Mouse (Mus musculus) erythroblast, embryonic 14.5 days (primary cell): ENCODE results near the gene Arhgef28. TPM values are rescaled to one million over a fixed set of nuclear protein-coding genes. Genes with fewer than 3 reads are reported as not detected.

Experiments used
- H3K27me3 ChIP-seq: 2 replicates; pipeline ENCODE4 v1.6.1; 2012; ENCODE audit warnings: inconsistent platforms; ENCODE audit not compliant: control insufficient read depth
- H3K36me3 ChIP-seq: 2 replicates; pipeline ENCODE4 v1.6.1; 2012; ENCODE audit warnings: mild to moderate bottlenecking, inconsistent platforms; ENCODE audit not compliant: control insufficient read depth
- H3K4me1 ChIP-seq: 2 replicates; pipeline ENCODE4 v1.6.1; 2012; ENCODE audit warnings: inconsistent platforms; ENCODE audit not compliant: control insufficient read depth
- H3K4me3 ChIP-seq: replicated peaks from 2 replicates; pipeline ENCODE3; 2012; ENCODE audit warnings: moderate library complexity, mild to moderate bottlenecking, inconsistent platforms
- H3K9me3 ChIP-seq: 2 replicates; pipeline ENCODE4 v1.6.1; 2012; ENCODE audit warnings: low read length, inconsistent platforms, mixed read lengths; ENCODE audit not compliant: control insufficient read depth
- GATA1 ChIP-seq: IDR thresholded peaks from 2 replicates; pipeline ENCODE4 v1.6.1; 2012; ENCODE audit warnings: low read length, inconsistent platforms, mixed read lengths
- TAL1 ChIP-seq: IDR thresholded peaks from 3 replicates; pipeline ENCODE4 v1.6.1; 2012; ENCODE audit warnings: low read length, inconsistent platforms, mixed read lengths
- polyA plus RNA-seq: library from polyadenylated mRNA; stranded (reverse); fragments of >175 nt; gene quantifications from 2 replicates; pipeline ENCODE4 v1.2.3, GENCODE M21; 2012

Arhgef28 gene
- polyA plus RNA-seq, 1 experiment: 0.07 TPM

GRCm38 (mm10) chr13:98121993-98122392, 84.2 kb downstream of the Arhgef28 start:
- Histone ChIP-seq H3K4me1 (peaks cover 10% of the 10 kb centered on the region), H3K27me3 (peaks cover 5% of the 10 kb centered on the region; the same call in 1 of the 2 replicates)
- no peak for TF ChIP-seq GATA1
- no peak for TF ChIP-seq TAL1

GRCm38 (mm10) chr13:98121124-98121470, 85.1 kb downstream of the Arhgef28 start:
- H3K9me3 ChIP-seq: no peaks in the 10 kb centered on the region
- no peak overlapping the region for H3K4me3 ChIP-seq
- peaks cover 10% of the 10 kb centered on the region for H3K4me1 ChIP-seq
- TF ChIP-seq GATA1 (no peak), TAL1 (no peak)
- no peaks in the 10 kb centered on the region for H3K36me3 ChIP-seq
- H3K27me3 ChIP-seq: peaks cover 4% of the 10 kb centered on the region; the same call in 1 of the 2 replicates

More at GRCm38 (mm10) chr13:98121993-98122392, 84.2 kb downstream of the Arhgef28 start:
- Histone ChIP-seq H3K9me3 (no peaks in the 10 kb centered on the region), H3K4me3 (no peak overlapping the region), H3K36me3 (no peaks in the 10 kb centered on the region)

- no peaks in the 10 kb centered on the region for H3K36me3 ChIP-seq
- H3K9me3 ChIP-seq: no peaks in the 10 kb centered on the region
- peaks cover 10% of the 10 kb centered on the region for H3K4me1 ChIP-seq
- H3K4me3 ChIP-seq: no peak overlapping the region
- TF ChIP-seq GATA1: no peak
- H3K27me3 ChIP-seq: no peaks in the 10 kb centered on the region
These were observed 85.7 kb downstream of the Arhgef28 start for GRCm38 (mm10) chr13:98120356-98121123.

GRCm38 (mm10) chr13:98118291-98118690, 87.9 kb downstream of the Arhgef28 start:
- H3K27me3 ChIP-seq: no peaks in the 10 kb centered on the region
- H3K4me1 ChIP-seq: no peaks in the 10 kb centered on the region; the same call in 1 of the 2 replicates
- H3K36me3 ChIP-seq: no peaks in the 10 kb centered on the region; the same call in 1 of the 2 replicates
- H3K9me3 ChIP-seq: no peaks in the 10 kb centered on the region
- TF ChIP-seq GATA1: no peak
- no peak for TF ChIP-seq TAL1
- H3K4me3 ChIP-seq: no peak overlapping the region

- no peak overlapping the region for H3K4me3 ChIP-seq
- peaks cover 1% of the 10 kb centered on the region for H3K36me3 ChIP-seq
- no peaks in the 10 kb centered on the region for H3K9me3 ChIP-seq
- TF ChIP-seq GATA1: no peak
- TF ChIP-seq TAL1: no peak
- H3K4me1 ChIP-seq: no peaks in the 10 kb centered on the region; the same call in 1 of the 2 replicates
- no peaks in the 10 kb centered on the region for H3K27me3 ChIP-seq
These were observed 88.5 kb downstream of the Arhgef28 start for GRCm38 (mm10) chr13:98117566-98118254.

GRCm38 (mm10) chr13:98115650-98116049, 90.6 kb downstream of the Arhgef28 start:
- Histone ChIP-seq H3K9me3 (no peaks in the 10 kb centered on the region), H3K4me1 (no peaks in the 10 kb centered on the region; the same call in 1 of the 2 replicates), H3K4me3 (no peak overlapping the region), H3K36me3 (peaks cover 3% of the 10 kb centered on the region), H3K27me3 (no peaks in the 10 kb centered on the region)
- no peak for TF ChIP-seq GATA1
- no peak for TF ChIP-seq TAL1

- H3K4me3 ChIP-seq: no peak overlapping the region
These were observed 91.2 kb downstream of the Arhgef28 start for GRCm38 (mm10) chr13:98115051-98115450.

GRCm38 (mm10) chr13:98112812-98113503, 93.3 kb downstream of the Arhgef28 start:
- no peak for TF ChIP-seq TAL1
- no peaks in the 10 kb centered on the region for H3K9me3 ChIP-seq
- no peaks in the 10 kb centered on the region for H3K27me3 ChIP-seq
- peaks cover 3% of the 10 kb centered on the region for H3K36me3 ChIP-seq
- no peak overlapping the region for H3K4me3 ChIP-seq
- H3K4me1 ChIP-seq: no peaks in the 10 kb centered on the region; the same call in 1 of the 2 replicates

More at GRCm38 (mm10) chr13:98115051-98115450, 91.2 kb downstream of the Arhgef28 start:
- TF ChIP-seq GATA1 (no peak), TAL1 (no peak)
- no peaks in the 10 kb centered on the region; the same call in 1 of the 2 replicates for H3K4me1 ChIP-seq
- H3K27me3 ChIP-seq: no peaks in the 10 kb centered on the region
- H3K9me3 ChIP-seq: no peaks in the 10 kb centered on the region
- H3K36me3 ChIP-seq: peaks cover 3% of the 10 kb centered on the region

GRCm38 (mm10) chr13:98111531-98111930, 94.7 kb downstream of the Arhgef28 start:
- Histone ChIP-seq H3K36me3 (peaks cover 3% of the 10 kb centered on the region), H3K9me3 (no peaks in the 10 kb centered on the region), H3K4me3 (no peak overlapping the region), H3K4me1 (no peaks in the 10 kb centered on the region; the same call in 1 of the 2 replicates), H3K27me3 (no peaks in the 10 kb centered on the region)
- TF ChIP-seq GATA1 (no peak), TAL1 (no peak)
